Mouse (Mus musculus): ENCODE data around the gene Nlrx1.
A peak's percentile ranks its signal among the peaks of the same experiment; 100 is the strongest.

Gene Nlrx1

DNA sequence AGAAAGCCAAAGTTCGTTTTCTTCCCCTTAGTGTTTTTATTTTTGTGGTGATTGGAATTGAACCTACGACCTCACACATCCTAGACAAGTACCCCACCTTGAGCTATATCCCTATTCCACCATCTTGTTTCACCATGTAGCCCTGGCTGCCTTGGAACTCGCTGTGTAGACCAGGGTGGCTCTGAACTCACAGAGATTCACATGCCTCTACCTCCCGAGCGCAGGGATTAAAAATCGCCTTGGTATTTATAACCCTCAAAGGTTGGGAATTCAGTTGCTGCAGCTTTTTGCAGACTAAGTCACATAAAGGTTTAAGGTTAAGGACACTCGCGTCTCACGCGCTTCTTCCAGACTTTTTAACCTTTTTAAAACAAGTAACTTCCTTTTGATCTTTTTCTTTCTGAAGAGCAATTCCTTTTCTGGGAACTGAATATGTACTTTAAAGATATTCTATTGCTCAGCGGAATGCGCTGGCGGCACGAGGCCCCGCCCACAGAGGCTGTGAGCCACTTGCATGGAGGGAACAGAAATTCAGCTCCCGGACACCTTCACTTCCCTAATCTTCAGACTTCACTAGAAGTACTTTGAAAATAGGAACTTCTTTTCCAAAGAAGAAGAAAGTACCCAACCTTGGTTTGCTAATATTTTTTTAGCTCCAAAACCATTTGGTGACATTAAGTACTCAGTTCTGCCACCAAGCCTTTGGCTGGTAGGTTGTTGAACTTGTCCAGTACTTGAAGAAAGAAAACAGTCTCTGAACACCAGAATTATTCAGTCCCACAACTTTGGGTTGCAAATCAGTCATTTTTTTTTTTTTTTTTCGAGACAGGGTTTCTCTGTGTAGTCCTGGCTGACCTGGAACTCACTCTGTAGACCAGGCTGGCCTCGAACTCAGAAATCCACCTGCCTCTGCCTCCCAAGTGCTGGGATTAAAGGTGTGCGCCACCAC, 33.6 kb downstream of the Nlrx1 start:
- peak; percentile 77 to 79 for DNase-seq

DNA sequence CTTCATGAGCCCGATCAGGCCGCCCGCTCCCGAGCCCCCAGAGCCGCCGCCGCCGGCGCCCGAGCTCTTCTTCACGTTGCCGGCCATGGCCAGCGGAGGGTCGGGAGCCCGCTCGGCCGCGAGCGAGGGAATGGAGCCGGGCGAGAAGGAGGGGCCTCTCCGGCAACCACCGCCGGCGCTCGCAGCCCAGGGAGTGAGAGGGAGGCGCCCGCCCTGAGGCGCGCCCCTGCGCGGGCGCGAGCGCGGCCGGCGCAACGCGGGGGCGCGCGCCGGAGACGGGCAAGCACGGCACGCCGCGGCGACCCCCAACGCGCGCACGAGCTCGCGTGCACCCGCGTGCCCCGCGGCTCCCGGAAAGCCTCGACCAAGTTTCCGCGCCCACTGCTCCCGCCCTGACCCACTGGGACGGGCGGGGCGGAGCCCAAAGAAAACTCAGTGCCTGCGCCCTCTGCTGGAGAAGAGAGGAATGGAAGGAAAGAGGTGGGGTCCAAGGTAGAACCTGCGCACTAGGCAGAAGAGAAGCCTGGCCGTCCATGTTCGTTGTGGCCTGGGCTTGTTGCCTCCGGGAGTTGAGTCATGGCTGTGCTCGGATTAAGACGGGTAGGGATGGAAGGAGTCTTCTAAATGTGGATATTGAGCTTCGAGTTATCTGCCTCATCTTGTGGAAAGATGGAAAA, 34.5 kb downstream of the Nlrx1 start, which contains the start of gene Cbl:
Gene Cbl (minus strand): TSS at position 248 of the 677 bp plus-strand sequence.
- DNase-seq: peak; percentile 98

DNA sequence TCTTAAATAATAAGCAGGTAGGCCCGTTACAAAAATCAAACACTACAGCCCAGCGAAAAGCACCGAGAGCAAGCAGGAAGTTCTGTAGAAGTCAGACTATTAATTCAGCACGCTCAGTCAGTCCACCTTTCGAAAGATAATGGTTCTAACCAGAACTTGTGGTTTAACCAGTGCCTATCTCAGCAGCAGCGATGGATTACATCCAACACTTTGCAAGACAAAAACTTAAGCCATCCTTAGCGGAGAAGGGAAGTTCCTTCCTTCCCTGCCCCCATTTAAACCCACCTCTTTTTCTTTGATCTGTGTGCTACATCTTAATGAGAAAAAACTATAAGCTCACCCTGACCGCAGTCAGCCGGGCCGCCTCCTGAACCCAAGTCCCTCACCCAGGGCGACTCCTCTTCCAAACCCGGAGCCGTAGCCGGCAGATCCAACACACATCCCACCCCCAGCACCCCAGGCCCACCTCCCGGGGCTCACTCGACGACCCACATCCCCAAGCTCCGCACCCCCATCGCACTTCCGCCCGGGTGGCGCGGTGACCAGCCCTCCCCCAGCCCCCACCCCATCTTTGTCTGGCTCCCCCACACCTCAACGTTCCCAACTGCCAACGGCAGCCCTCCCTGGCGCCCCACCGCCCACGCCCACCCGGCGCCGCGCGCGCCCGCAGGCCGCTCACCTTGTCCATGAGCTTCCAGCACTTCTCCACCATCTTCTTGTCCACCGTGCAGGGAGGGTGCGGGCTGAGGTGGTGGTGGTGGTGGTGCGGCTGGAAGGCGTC, 35.2 kb downstream of the Nlrx1 start:
- peak in 1 of 2 experiments; percentile 22 for DNase-seq

DNA sequence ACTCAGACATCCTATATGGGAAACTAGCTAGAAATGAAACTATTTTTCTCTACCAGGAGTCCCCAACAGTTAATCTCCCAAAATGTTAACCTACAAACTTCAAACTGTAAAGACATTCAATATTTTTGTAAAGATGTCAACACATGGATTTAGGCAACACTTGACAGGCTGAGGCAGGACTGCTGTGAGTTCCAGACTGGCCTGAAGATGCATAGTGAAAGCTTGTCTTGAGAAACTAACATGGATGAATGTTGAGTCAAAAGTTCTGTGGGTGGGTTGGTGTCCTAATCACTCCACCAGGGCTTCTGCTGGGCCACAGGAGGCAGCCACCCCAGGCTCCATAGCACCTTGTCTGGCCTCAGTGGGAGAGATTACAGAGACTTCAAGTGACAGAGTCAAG, 36.8 kb downstream of the Nlrx1 start:
- DNase-seq: no peak

DNA sequence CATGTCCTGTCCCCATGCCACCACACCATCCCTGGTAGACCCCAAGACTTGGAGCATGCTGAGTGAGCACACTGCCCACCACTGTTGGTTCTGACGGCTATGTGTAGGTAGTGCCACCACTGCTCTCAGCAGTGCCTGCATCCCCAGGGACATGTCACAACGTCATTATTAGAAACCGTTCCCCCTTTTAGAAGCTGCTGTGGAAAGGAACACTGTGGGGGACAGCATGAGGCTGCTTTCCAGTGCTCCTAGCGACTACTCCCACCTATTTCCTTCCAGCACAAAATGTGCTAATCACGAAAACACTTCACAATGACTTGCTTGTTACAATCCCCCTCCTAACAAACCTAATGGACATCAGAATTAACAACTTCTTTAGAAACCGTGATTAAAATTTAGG, 42.4 kb downstream of the Nlrx1 start:
- DNase-seq: no peak

DNA sequence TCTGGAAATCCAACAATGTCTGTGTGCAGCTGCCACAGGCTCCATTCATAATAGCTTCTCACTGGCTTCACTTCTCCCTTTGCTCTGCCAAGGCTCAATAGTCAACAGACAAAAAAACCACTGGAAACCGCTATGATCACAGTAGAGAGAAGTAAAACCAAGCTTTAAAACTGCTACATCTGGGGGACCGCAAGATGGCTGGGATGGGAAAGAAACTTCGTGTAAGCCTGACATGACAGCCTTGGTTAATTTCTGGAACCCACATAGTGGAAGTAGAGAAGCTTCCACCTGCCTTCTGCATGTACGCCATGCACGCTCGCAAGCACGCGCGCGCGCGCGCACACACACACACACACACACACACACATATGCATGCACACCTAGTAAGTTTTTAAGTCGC, 54.9 kb downstream of the Nlrx1 start:
- DNase-seq: no peak

DNA sequence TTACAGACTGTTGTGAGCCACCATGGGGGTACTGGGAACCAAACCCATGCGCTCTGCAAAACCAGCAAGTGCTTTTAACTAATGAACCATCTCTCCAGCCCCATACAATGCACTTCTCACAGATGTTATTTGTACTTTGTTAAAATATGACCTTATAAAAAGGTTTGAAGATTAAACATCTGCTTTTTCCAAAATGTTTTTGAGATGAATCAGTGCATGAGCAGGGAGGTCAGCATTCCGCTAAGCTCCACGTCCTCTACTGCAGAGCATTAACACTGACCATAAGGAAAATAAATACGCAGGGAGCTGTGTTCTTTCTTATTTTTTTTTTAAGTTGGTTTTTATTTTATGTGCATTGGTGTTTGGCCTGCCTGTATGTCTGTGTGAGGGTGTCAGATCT, 56.0 kb downstream of the Nlrx1 start:
- no peak for DNase-seq

DNA sequence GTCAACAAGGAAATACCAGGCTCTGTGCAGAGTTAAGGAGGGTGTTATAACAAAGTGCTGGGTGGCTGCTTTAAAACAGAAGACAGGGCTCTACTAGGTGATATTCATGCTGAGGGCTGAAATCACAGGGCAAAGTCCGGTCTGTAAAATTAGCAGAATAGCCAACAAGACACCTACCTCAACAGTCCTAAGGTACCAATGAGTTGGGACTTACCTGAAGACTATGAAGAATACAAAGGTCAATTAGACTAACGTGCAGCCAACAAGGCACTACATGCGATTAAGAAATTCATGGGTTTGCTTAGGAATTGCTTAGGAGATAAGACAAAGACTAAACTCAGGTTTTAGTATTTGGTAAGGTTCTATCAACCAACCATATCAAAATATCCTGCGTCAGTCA, 59.0 kb downstream of the Nlrx1 start:
- no peak for DNase-seq

DNA sequence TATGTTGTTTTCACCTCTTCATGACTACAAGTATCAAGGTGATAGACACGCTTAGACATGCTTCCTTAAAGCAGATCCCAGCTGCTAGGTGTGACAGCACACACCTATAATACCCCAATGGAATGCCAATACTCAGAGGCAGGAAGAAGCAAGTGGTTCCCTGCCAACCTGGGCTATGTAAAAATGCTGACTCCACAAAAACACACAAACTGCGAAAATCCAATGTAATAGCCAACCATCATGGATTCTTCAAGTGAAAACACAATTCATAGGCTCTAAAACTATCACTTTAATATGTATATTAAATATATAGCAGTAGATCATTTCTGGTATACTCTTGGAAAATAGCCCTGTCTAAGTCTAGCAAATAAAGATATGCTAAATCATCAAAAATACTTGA, 60.6 kb downstream of the Nlrx1 start:
- no peak for DNase-seq
